Mouse (Mus musculus): ENCODE measurements at regions not wholly inside any gene's neighbourhood (a gene's known extent, or its start where the extent isn't known, plus 50 kb on each side); places are given as distances from the start of the nearest gene placed in this dataset.

GRCm38 (mm10) chr13:56021716-56022115, 114.4 kb downstream of the H2afy start:
- Histone ChIP-seq H3K4me3 (no peak overlapping the region), H3K36me3 (no peaks in the 10 kb centered on the region), H3K9me3 (replicated peaks) (no peaks in the 10 kb centered on the region), H3K9ac (no peak overlapping the region), H3K27me3 (no peaks in the 10 kb centered on the region), H3K4me1 (no peaks in the 10 kb centered on the region), H3K4me2 (replicated peaks) (no peak overlapping the region), H3K27ac (no peak overlapping the region)
- no peak for ATAC-seq (ENCODE audit: low FRiP score)
- WGBS: 91% methylated on average over 3 of the region's 3 CpGs

- Histone ChIP-seq H3K27ac (no peak overlapping the region), H3K4me2 (replicated peaks) (no peak overlapping the region), H3K4me3 (no peak overlapping the region), H3K36me3 (no peaks in the 10 kb centered on the region), H3K27me3 (0 out of 2 replicates have a peak, but pooled peaks cover 4% of the 10 kb centered on the region), H3K4me1 (peaks cover 13% of the 10 kb centered on the region), H3K9me3 (replicated peaks) (no peaks in the 10 kb centered on the region), H3K9ac (no peak overlapping the region)
- ATAC-seq (ENCODE audit: low FRiP score): no peak
Observed at GRCm38 (mm10) chr13:56014006-56014405, 122.2 kb downstream of the H2afy start.

- H3K27ac ChIP-seq: peak overlapping the region; percentile 44; the same call in 1 of the 2 replicates
- ATAC-seq (ENCODE audit: low FRiP score): no peak
Observed at GRCm38 (mm10) chr13:56010416-56010815, 125.7 kb downstream of the H2afy start.

GRCm38 (mm10) chr13:56006827-56007226, 129.3 kb downstream of the H2afy start:
- ATAC-seq (ENCODE audit: low FRiP score): no peak
- Histone ChIP-seq H3K27me3 (no peaks in the 10 kb centered on the region), H3K9ac (no peak overlapping the region), H3K27ac (no peak overlapping the region), H3K9me3 (replicated peaks) (no peaks in the 10 kb centered on the region), H3K4me3 (no peak overlapping the region), H3K36me3 (no peaks in the 10 kb centered on the region), H3K4me2 (replicated peaks) (no peak overlapping the region), H3K4me1 (peaks cover 17% of the 10 kb centered on the region)
- WGBS: 86% methylated on average over 2 of the region's 2 CpGs

More at GRCm38 (mm10) chr13:56010416-56010815, 125.7 kb downstream of the H2afy start:
- H3K9me3 ChIP-seq (replicated peaks): no peaks in the 10 kb centered on the region
- peaks cover 13% of the 10 kb centered on the region for H3K4me1 ChIP-seq
- H3K9ac ChIP-seq: no peak overlapping the region
- H3K4me2 ChIP-seq (replicated peaks): no peak overlapping the region
- 55% methylated on average over 6 of the region's 6 CpGs for WGBS
- H3K4me3 ChIP-seq: no peak overlapping the region
- H3K36me3 ChIP-seq: no peaks in the 10 kb centered on the region
- 0 out of 2 replicates have a peak, but pooled peaks cover 4% of the 10 kb centered on the region for H3K27me3 ChIP-seq

- Histone ChIP-seq H3K36me3 (no peaks in the 10 kb centered on the region), H3K4me3 (no peak overlapping the region), H3K27me3 (no peaks in the 10 kb centered on the region), H3K4me2 (replicated peaks) (no peak overlapping the region), H3K4me1 (peaks cover 12% of the 10 kb centered on the region), H3K9ac (no peak overlapping the region), H3K27ac (no peak overlapping the region), H3K9me3 (replicated peaks) (no peaks in the 10 kb centered on the region)
- 84% methylated on average over 3 of the region's 3 CpGs for WGBS
- no peak for ATAC-seq (ENCODE audit: low FRiP score)
Observed at GRCm38 (mm10) chr13:56005746-56006145, 130.4 kb downstream of the H2afy start.

GRCm38 (mm10) chr13:56003724-56004393, 132.3 kb downstream of the H2afy start:
- Histone ChIP-seq H3K36me3 (no peaks in the 10 kb centered on the region), H3K27me3 (no peaks in the 10 kb centered on the region), H3K4me3 (no peak overlapping the region), H3K9ac (no peak overlapping the region), H3K4me2 (replicated peaks) (no peak overlapping the region), H3K9me3 (replicated peaks) (no peaks in the 10 kb centered on the region), H3K27ac (no peak overlapping the region), H3K4me1 (0 out of 2 replicates have a peak, but pooled peaks cover 3% of the 10 kb centered on the region)
- ATAC-seq (ENCODE audit: low FRiP score): no peak
- 71% methylated on average over 18 of the region's 18 CpGs for WGBS

GRCm38 (mm10) chr13:55995255-55995654, 140.9 kb downstream of the H2afy start:
- no peaks in the 10 kb centered on the region for H3K4me1 ChIP-seq
- H3K4me3 ChIP-seq: no peak overlapping the region
- 87% methylated on average over 4 of the region's 4 CpGs for WGBS
- H3K36me3 ChIP-seq: no peaks in the 10 kb centered on the region
- ATAC-seq (ENCODE audit: low FRiP score): no peak
- no peak overlapping the region for H3K9ac ChIP-seq
- no peak overlapping the region for H3K4me2 ChIP-seq (replicated peaks)
- 0 out of 2 replicates have a peak, but pooled peaks cover 3% of the 10 kb centered on the region for H3K27me3 ChIP-seq
- no peaks in the 10 kb centered on the region for H3K9me3 ChIP-seq (replicated peaks)
- H3K27ac ChIP-seq: no peak overlapping the region

GRCm38 (mm10) chr13:55994460-55994859, 141.7 kb downstream of the H2afy start:
- H3K9ac ChIP-seq: no peak overlapping the region
- no peaks in the 10 kb centered on the region for H3K4me1 ChIP-seq
- no peak for ATAC-seq (ENCODE audit: low FRiP score)
- no peak overlapping the region for H3K4me2 ChIP-seq (replicated peaks)
- no peaks in the 10 kb centered on the region for H3K36me3 ChIP-seq
- H3K27ac ChIP-seq: no peak overlapping the region
- WGBS: 80% methylated on average over 2 of the region's 2 CpGs
- no peaks in the 10 kb centered on the region for H3K9me3 ChIP-seq (replicated peaks)
- H3K4me3 ChIP-seq: no peak overlapping the region
- 0 out of 2 replicates have a peak, but pooled peaks cover 3% of the 10 kb centered on the region for H3K27me3 ChIP-seq

GRCm38 (mm10) chr13:55992699-55993098, 143.5 kb downstream of the H2afy start:
- 91% methylated on average over 9 of the region's 9 CpGs for WGBS
- Histone ChIP-seq H3K4me2 (replicated peaks) (no peak overlapping the region), H3K27ac (no peak overlapping the region), H3K9ac (no peak overlapping the region), H3K4me3 (no peak overlapping the region), H3K9me3 (replicated peaks) (no peaks in the 10 kb centered on the region), H3K36me3 (no peaks in the 10 kb centered on the region), H3K4me1 (no peaks in the 10 kb centered on the region), H3K27me3 (0 out of 2 replicates have a peak, but pooled peaks cover 3% of the 10 kb centered on the region)
- no peak for ATAC-seq (ENCODE audit: low FRiP score)

- Histone ChIP-seq H3K36me3 (no peaks in the 10 kb centered on the region), H3K9ac (no peak overlapping the region), H3K4me2 (replicated peaks) (no peak overlapping the region), H3K4me1 (no peaks in the 10 kb centered on the region), H3K9me3 (replicated peaks) (no peaks in the 10 kb centered on the region), H3K27me3 (no peaks in the 10 kb centered on the region), H3K4me3 (no peak overlapping the region), H3K27ac (no peak overlapping the region)
- no peak for ATAC-seq (ENCODE audit: low FRiP score)
- 85% methylated on average over 14 of the region's 14 CpGs for WGBS
Observed at GRCm38 (mm10) chr13:55991216-55991615, 144.9 kb downstream of the H2afy start.

GRCm38 (mm10) chr13:55990186-55990585, 146.0 kb downstream of the H2afy start:
- no peak overlapping the region for H3K4me2 ChIP-seq (replicated peaks)
- no peak overlapping the region for H3K9ac ChIP-seq
- no peaks in the 10 kb centered on the region for H3K4me1 ChIP-seq
- H3K4me3 ChIP-seq: no peak overlapping the region
- no peak for ATAC-seq (ENCODE audit: low FRiP score)
- no peaks in the 10 kb centered on the region for H3K36me3 ChIP-seq
- H3K27me3 ChIP-seq: no peaks in the 10 kb centered on the region
- 87% methylated on average over 6 of the region's 6 CpGs for WGBS
- H3K27ac ChIP-seq: no peak overlapping the region
- no peaks in the 10 kb centered on the region for H3K9me3 ChIP-seq (replicated peaks)

GRCm38 (mm10) chr13:55989401-55989800, 146.8 kb downstream of the H2afy start:
- H3K9me3 ChIP-seq (replicated peaks): no peaks in the 10 kb centered on the region
- H3K27me3 ChIP-seq: peaks cover 6% of the 10 kb centered on the region
- H3K9ac ChIP-seq: no peak overlapping the region
- no peaks in the 10 kb centered on the region for H3K4me1 ChIP-seq
- H3K36me3 ChIP-seq: no peaks in the 10 kb centered on the region
- 56% methylated on average over 7 of the region's 7 CpGs for whole genome bisulfite sequencing
- no peak overlapping the region for H3K4me2 ChIP-seq (replicated peaks)
- no peak overlapping the region for H3K27ac ChIP-seq
- no peak for ATAC-seq (ENCODE audit: low FRiP score)
- H3K4me3 ChIP-seq: no peak overlapping the region

GRCm38 (mm10) chr13:55985396-55985795, 149.4 kb upstream of the Pitx1 start:
- ATAC-seq (ENCODE audit: low FRiP score): no peak
- Histone ChIP-seq H3K27ac (no peak overlapping the region), H3K36me3 (no peaks in the 10 kb centered on the region), H3K9me3 (replicated peaks) (no peaks in the 10 kb centered on the region), H3K4me2 (replicated peaks) (no peak overlapping the region), H3K4me1 (peaks cover 9% of the 10 kb centered on the region; the same call in 1 of the 2 replicates), H3K4me3 (no peak overlapping the region), H3K9ac (no peak overlapping the region), H3K27me3 (peaks cover 13% of the 10 kb centered on the region)
- WGBS: 25% methylated on average over 10 of the region's 10 CpGs
